Mouse (Mus musculus) midbrain, embryonic 12.5 days (tissue): ENCODE data around the gene Atf1. TPM values are rescaled to one million over a fixed set of nuclear protein-coding genes. Genes with fewer than 3 reads are reported as not detected.

Experiments
- ATAC-seq: fragments of 200-750 bp; cut with Nextera tagmentation; 2 replicates; pipeline ENCODE4 v1.8.0; 2017; ENCODE audit warnings: low read depth, moderate TSS enrichment, moderate library complexity; ENCODE audit not compliant: low FRiP score
- H3K27ac ChIP-seq: fragments of 300-500 bp; sonication (generic); replicated peaks from 2 replicates; pipeline ENCODE4 v1.5.1; 2016; ENCODE audit warnings: mild to moderate bottlenecking
- H3K27me3 ChIP-seq: fragments of 300-500 bp; sonication (generic); 2 replicates; pipeline ENCODE4 v1.6.1; 2016; ENCODE audit warnings: mild to moderate bottlenecking
- H3K36me3 ChIP-seq: fragments of 300-500 bp; sonication (generic); 2 replicates; pipeline ENCODE4 v1.6.1; 2016
- H3K4me1 ChIP-seq: fragments of 300-500 bp; sonication (generic); 2 replicates; pipeline ENCODE4 v1.6.1; 2016
- H3K4me2 ChIP-seq: fragments of 300-500 bp; sonication (generic); replicated peaks from 2 replicates; pipeline ENCODE4 v1.6.1; 2016; ENCODE audit warnings: mild to moderate bottlenecking, moderate library complexity
- H3K4me3 ChIP-seq: fragments of 300-500 bp; sonication (generic); 2 replicates; pipeline ENCODE4 v1.5.1; 2016; ENCODE audit warnings: mild to moderate bottlenecking
- H3K9ac ChIP-seq: fragments of 300-500 bp; sonication (generic); replicated peaks from 2 replicates; pipeline ENCODE4 v1.6.1; 2016; ENCODE audit warnings: mild to moderate bottlenecking, moderate library complexity
- H3K9me3 ChIP-seq: fragments of 300-500 bp; sonication (generic); 2 replicates; pipeline ENCODE4 v1.6.1; 2016; ENCODE audit warnings: mild to moderate bottlenecking
- WGBS: fragments of 180-500 bp; shearing (Covaris S2); methylation state at CpG from one replicate; pipeline ENCODE4 v1.1.7; 2016; 5-methylcytosine and 5-hydroxymethylcytosine counted together
- polyA plus RNA-seq: library from polyadenylated mRNA; unstranded; fragments of >200 nt; fragmentation: Nextera tagmentation; extraction: Ambion mirVana; gene quantifications from 2 replicates; pipeline ENCODE4 v1.2.1, GENCODE M21; 2016

Gene Atf1
- polyA plus RNA-seq = 32.6 and 36.3 TPM in 2 replicates

DNA sequence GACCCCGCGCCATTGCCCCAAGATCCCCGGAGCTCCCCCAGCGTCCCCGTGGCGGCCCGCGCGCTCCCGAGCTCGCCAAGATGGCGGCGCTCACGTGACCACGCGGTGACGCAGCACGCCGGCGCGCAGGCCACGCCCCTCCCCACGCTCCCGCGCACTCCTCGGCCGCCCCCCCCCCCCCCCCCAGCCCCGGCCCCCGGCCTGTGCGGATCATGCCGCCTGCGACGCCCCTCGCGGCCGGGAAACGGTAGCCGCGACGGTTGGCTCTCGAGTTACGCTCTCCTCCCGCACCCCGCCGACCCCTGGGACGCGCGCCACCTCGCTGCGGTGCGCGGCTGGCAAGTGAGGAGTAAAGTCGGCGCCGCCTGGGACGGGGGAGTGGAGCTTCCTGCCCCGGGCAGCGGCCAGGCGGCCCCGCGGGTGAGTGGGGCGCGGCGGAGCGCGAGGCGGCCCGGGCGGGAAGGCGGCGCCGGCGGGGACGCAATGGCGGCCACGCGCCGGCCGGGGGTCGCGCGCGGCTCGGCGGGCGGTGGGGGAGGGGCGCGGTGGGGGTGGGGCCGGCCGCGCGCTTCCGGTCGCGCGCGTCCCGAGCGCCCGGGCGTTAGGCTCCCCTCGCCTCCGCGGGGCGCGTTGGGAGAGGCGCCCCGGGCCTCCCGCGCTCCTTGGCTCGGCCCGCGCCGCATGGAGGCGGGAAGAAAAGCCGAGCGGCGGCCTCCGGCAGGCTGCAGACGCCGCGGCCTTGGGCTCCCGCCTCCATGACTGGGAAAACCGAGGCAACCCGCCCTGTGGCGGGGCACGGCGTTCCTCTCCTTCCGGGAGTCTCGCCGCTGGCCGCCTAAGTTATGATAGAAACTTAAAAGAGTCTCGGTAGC is at the start of gene Atf1:
Gene Atf1, plus strand, starts transcription at position 157 of the 872 bp plus-strand sequence.
- H3K4me3 ChIP-seq = peak within 1 kb of the TSS; percentile 70
- H3K4me1 ChIP-seq = peaks cover 15% of the 10 kb centered on the region
- H3K36me3 ChIP-seq = 0 out of 2 replicates have a peak, but pooled peaks cover under 1% of the 10 kb centered on the region
- H3K27me3 ChIP-seq = no peaks in the 10 kb centered on the region
- H3K27ac ChIP-seq = peak within 1 kb of the TSS; percentile 100
- peak within 1 kb of the TSS; percentile 73 for H3K4me2 ChIP-seq
- peak; percentile 85 for ATAC-seq
- peak within 1 kb of the TSS; percentile 97 for H3K9ac ChIP-seq
- under 1% methylated on average over 62 of the region's 133 CpGs for WGBS
- H3K9me3 ChIP-seq = peaks cover 5% of the 10 kb centered on the region

DNA sequence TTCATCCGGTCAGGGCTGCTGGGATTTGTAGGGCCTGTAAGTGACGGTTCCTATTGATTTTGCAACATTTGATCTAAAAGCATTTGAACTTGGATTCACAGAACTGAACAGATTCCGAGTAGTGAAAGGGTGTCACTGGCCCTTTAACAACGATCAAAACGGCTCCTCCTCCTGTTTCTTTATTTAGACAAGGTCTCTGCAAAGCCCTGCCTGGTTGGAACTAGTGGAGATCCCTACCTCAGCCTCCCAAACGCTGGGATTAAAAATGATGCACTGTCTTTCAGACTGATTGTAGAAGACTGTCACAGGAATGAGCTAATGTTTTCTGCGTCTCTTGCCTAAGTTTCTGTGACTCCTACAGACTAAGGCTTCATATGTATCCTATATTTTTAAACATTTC is 49.1 kb upstream of the Atf1 start:
- H3K9ac ChIP-seq = no peak overlapping the region
- H3K27ac ChIP-seq = no peak overlapping the region
- WGBS = 73% methylated on average over 7 of the region's 7 CpGs
- H3K4me1 ChIP-seq = no peaks in the 10 kb centered on the region
- H3K36me3 ChIP-seq = peaks cover 87% of the 10 kb centered on the region
- ATAC-seq = no peak
- H3K27me3 ChIP-seq = no peaks in the 10 kb centered on the region
- no peaks in the 10 kb centered on the region for H3K9me3 ChIP-seq
- H3K4me3 ChIP-seq = no peak overlapping the region
- no peak overlapping the region for H3K4me2 ChIP-seq

DNA sequence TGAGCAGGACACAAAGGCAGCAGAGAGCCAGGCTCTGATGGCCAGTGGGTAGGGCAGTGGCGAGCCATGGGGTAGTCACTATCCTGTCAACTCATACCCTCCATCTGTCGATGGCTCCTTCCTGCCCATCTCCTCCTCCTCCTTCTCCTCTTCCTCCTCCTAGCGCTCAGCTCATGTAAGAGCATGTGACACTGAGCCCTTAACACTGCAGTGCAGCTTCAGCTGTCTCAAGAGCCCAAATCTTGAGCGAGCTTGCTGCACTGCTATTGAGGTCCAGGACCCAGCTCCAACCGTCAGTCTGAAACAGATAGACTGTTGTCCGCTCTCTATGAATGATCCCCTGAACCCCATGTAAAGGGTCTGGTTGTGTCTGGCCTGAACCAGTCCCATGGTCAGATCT is 47.9 kb upstream of the Atf1 start:
- Histone ChIP-seq H3K9me3 (no peaks in the 10 kb centered on the region), H3K4me1 (no peaks in the 10 kb centered on the region), H3K27ac (no peak overlapping the region), H3K9ac (no peak overlapping the region), H3K4me3 (no peak overlapping the region), H3K4me2 (no peak overlapping the region), H3K36me3 (peaks cover 87% of the 10 kb centered on the region), H3K27me3 (no peaks in the 10 kb centered on the region)
- ATAC-seq = no peak
- 96% methylated on average over 6 of the region's 6 CpGs for WGBS

DNA sequence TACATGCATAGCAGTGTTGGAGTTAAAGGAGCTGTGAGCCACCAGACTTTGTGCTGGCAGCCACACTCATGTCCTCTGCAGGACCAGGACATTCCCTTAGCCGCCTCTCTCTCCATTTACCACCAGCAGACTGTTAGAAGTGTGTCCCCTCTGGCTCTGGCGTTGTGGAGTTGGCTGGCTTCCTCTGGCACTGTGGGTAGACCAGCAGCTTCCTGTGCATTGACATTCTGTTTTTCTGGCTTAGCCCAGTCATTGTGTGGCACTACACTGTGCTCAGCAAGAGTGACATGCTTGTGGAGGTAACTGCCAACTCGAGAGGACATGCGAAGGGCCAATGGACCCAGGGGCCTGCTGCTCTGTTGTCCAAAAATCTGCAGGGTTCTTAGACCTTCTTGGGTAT is 47.4 kb upstream of the Atf1 start:
- Histone ChIP-seq H3K9me3 (no peaks in the 10 kb centered on the region), H3K4me2 (no peak overlapping the region), H3K27ac (no peak overlapping the region), H3K4me3 (no peak overlapping the region), H3K9ac (no peak overlapping the region), H3K36me3 (peaks cover 87% of the 10 kb centered on the region), H3K27me3 (no peaks in the 10 kb centered on the region), H3K4me1 (no peaks in the 10 kb centered on the region)
- 93% methylated on average over 4 of the region's 4 CpGs for WGBS
- ATAC-seq = no peak

DNA sequence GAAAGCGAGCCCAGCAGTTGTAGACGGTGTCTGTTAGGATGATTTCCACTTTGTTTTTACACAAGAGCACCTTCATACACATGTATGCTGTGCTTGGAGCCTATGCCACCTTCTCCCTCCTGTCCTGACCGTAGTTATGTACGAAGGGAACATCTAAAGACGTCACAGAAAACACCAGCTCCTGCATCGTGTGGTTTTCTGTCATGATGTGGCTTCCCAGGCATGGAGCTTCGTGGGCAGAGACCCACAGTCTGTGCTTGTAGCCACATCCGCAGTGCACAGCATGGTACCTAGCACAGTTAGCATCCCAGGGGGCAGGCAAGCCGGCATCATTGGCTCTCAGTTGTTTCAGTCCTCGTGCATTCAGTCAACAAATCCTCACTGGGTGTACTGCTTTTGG is 45.8 kb upstream of the Atf1 start:
- no peak overlapping the region for H3K27ac ChIP-seq
- ATAC-seq = no peak
- no peaks in the 10 kb centered on the region for H3K4me1 ChIP-seq
- H3K9me3 ChIP-seq = no peaks in the 10 kb centered on the region
- no peak overlapping the region for H3K4me3 ChIP-seq
- no peak overlapping the region for H3K9ac ChIP-seq
- WGBS = 91% methylated on average over 10 of the region's 10 CpGs
- no peak overlapping the region for H3K4me2 ChIP-seq
- H3K27me3 ChIP-seq = no peaks in the 10 kb centered on the region
- H3K36me3 ChIP-seq = peaks cover 92% of the 10 kb centered on the region

GRCm38 (mm10) chr15:100182526-100183280 is 44.9 kb upstream of the Atf1 start:
- H3K27me3 ChIP-seq = no peaks in the 10 kb centered on the region
- H3K9me3 ChIP-seq = no peaks in the 10 kb centered on the region
- WGBS = 93% methylated on average over 28 of the region's 28 CpGs
- no peak for ATAC-seq
- no peak overlapping the region for H3K4me2 ChIP-seq
- peaks cover 92% of the 10 kb centered on the region for H3K36me3 ChIP-seq
- H3K9ac ChIP-seq = no peak overlapping the region
- no peak overlapping the region for H3K27ac ChIP-seq
- H3K4me3 ChIP-seq = no peak overlapping the region
- H3K4me1 ChIP-seq = no peaks in the 10 kb centered on the region

DNA sequence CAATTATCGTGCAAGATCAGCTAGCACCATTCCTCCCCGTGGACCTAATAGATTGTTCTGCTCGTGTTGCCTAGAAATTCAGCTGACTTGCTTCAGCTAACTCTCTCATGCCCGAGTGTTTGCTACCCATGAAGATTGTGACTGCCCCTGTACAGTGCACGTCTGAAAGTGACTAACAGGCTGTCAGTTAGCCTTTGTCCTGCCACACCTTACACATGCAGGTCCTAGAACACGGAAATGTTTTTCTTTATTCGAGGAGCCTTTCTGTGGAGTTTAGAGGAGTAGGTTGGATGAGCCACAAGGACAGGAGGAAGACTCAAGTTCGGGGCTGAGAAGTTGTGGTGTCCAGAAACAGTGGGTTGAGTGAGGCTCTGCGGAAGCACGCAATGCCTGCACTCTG is 44.1 kb upstream of the Atf1 start:
- Histone ChIP-seq H3K4me2 (no peak overlapping the region), H3K27ac (no peak overlapping the region), H3K9me3 (no peaks in the 10 kb centered on the region), H3K9ac (no peak overlapping the region), H3K4me1 (no peaks in the 10 kb centered on the region), H3K27me3 (no peaks in the 10 kb centered on the region), H3K4me3 (no peak overlapping the region), H3K36me3 (peaks cover 92% of the 10 kb centered on the region)
- no peak for ATAC-seq
- WGBS = 90% methylated on average over 10 of the region's 10 CpGs

DNA sequence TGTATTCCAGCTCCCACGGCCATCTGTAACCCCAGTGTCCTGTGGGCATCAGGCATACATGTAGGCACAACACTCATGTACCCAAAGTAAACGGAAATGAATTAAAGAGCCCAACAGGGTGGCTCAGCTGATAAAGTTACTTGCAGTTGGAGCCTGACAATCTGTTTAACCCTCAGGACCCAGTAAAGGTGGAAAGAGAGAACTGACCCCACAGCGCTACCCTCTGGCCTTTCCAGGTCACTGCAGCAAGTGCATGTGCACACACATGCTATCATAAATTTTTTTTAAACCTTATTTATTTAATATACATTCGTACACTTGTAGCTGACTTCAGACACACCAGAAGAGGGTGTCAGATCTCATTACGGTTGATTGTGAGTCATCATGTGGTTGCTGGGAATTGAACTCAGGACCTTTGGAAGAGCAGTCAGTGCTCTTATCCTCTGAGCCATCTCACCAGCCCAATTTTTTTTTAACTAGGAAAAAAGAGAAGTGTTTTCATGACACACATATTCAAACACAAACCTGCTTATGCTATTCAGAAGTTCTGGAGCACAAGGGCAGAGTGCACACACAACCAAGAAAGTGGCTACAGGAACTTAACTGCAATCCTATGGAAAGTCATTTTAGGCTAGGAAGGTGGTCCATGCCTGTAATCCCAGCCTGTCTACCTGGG is 42.7 kb upstream of the Atf1 start:
- WGBS = 86% methylated on average over 5 of the region's 5 CpGs
- Histone ChIP-seq H3K27ac (no peak overlapping the region), H3K4me3 (no peak overlapping the region), H3K9ac (no peak overlapping the region), H3K9me3 (no peaks in the 10 kb centered on the region), H3K27me3 (no peaks in the 10 kb centered on the region), H3K4me1 (no peaks in the 10 kb centered on the region), H3K4me2 (no peak overlapping the region), H3K36me3 (peaks cover 97% of the 10 kb centered on the region)
- no peak for ATAC-seq

DNA sequence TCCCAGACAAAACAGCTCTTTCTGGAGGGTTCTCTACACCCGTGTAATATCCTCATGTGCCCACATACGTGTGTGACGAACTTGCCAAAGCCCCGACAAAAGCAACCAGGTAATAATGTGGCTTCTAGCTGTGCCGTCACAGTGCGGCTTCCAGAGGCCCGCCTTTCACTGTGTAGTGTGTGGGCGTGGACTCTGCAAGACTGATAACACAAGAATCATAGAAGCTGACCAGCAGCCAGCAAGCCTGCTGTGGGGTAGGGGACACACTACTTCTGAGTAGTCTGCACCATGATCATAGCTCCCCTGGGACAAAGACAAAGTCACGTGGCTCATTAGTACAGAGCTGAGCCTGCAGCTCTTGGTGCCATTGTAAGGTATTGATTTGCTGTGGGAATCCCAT is 41.4 kb upstream of the Atf1 start:
- H3K27ac ChIP-seq = no peak overlapping the region
- no peak overlapping the region for H3K4me3 ChIP-seq
- no peaks in the 10 kb centered on the region for H3K27me3 ChIP-seq
- H3K9ac ChIP-seq = no peak overlapping the region
- no peaks in the 10 kb centered on the region for H3K9me3 ChIP-seq
- no peaks in the 10 kb centered on the region for H3K4me1 ChIP-seq
- H3K4me2 ChIP-seq = no peak overlapping the region
- 94% methylated on average over 9 of the region's 9 CpGs for WGBS
- H3K36me3 ChIP-seq = peaks cover 98% of the 10 kb centered on the region
- ATAC-seq = no peak

DNA sequence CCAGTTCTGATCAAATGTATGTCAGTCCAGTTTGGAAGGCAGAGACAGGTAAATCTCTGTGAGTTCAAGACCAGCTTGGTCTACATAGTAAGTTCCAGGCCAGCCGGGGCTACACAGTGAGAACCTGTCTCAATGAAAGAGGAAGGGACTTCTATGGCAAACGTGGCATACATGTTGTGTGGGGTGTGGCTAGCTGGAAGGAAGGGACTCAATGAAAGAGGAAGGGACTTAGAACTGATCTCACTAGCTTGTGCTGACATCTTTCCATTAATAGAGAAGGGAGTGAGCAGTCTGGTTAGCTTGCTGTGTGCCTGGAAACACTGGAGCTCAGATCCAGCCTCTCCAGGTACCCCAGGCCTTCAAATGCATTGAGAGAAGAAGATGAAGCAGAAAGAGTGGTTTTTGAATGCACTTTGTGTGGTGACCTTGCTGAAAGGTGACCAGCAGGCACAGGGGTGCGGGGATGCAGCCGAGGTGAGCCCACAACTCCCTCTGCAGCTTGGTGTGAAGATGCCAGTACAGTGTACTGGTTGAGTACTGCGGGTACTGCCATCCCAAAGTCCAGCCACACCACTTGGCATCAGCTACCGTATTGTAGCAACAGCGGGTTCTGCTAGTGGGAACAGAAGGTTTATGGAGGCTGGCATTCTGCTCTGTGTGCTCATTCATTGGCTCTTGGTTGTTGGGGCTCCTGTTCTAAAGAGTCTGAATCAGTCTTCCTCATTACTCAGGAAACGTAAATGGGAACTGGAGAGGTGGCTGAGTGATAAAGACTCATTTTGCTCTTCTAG is 40.5 kb upstream of the Atf1 start:
- Histone ChIP-seq H3K4me3 (no peak overlapping the region), H3K4me2 (no peak overlapping the region), H3K9me3 (no peaks in the 10 kb centered on the region), H3K27me3 (no peaks in the 10 kb centered on the region), H3K36me3 (peaks cover 98% of the 10 kb centered on the region), H3K9ac (no peak overlapping the region), H3K27ac (no peak overlapping the region), H3K4me1 (no peaks in the 10 kb centered on the region)
- WGBS = 95% methylated on average over 8 of the region's 8 CpGs
- ATAC-seq = no peak

GRCm38 (mm10) chr15:100188542-100188941 is 39.1 kb upstream of the Atf1 start:
- H3K4me1 ChIP-seq = no peaks in the 10 kb centered on the region
- H3K36me3 ChIP-seq = peaks cover 97% of the 10 kb centered on the region
- H3K9me3 ChIP-seq = no peaks in the 10 kb centered on the region
- WGBS = 92% methylated on average over 5 of the region's 5 CpGs
- no peak for ATAC-seq
- no peak overlapping the region for H3K4me3 ChIP-seq
- H3K9ac ChIP-seq = no peak overlapping the region
- H3K4me2 ChIP-seq = no peak overlapping the region
- no peaks in the 10 kb centered on the region for H3K27me3 ChIP-seq
- H3K27ac ChIP-seq = no peak overlapping the region
